Mouse (Mus musculus) kidney, embryonic 14.5 days (tissue): ENCODE measurements around the gene Usp21. TPM values are rescaled to one million over a fixed set of nuclear protein-coding genes. Genes with fewer than 3 reads are reported as not detected.

ENCODE experiments used
- ATAC-seq: fragments of 200-750 bp; cut with Nextera tagmentation; 2 replicates; pipeline ENCODE4 v1.8.0; 2017; ENCODE audit warnings: moderate number of reproducible peaks, mild to moderate bottlenecking, moderate TSS enrichment, moderate library complexity; ENCODE audit not compliant: low FRiP score, low TSS enrichment
- H3K27ac ChIP-seq: fragments of 300-500 bp; sonication (generic); 2 replicates; pipeline ENCODE4 v1.5.1; 2014; ENCODE audit warnings: low read depth, mild to moderate bottlenecking, low read length, moderate library complexity, mixed read lengths
- H3K27me3 ChIP-seq: fragments of 300-500 bp; sonication (generic); 2 replicates; pipeline ENCODE4 v1.6.1; 2014; ENCODE audit warnings: mild to moderate bottlenecking, low read length; ENCODE audit not compliant: control insufficient read depth, insufficient read depth
- H3K36me3 ChIP-seq: fragments of 300-500 bp; sonication (generic); 2 replicates; pipeline ENCODE4 v1.6.1; 2014; ENCODE audit warnings: low read length, mixed read lengths; ENCODE audit not compliant: control insufficient read depth, insufficient read depth
- H3K4me1 ChIP-seq: fragments of 300-500 bp; sonication (generic); 2 replicates; pipeline ENCODE4 v1.6.1; 2014; ENCODE audit warnings: low read length, mixed read lengths; ENCODE audit not compliant: control insufficient read depth, insufficient read depth
- H3K4me2 ChIP-seq: fragments of 300-500 bp; sonication (generic); replicated peaks from 2 replicates; pipeline ENCODE4 v1.6.1; 2014; ENCODE audit warnings: low read depth, mild to moderate bottlenecking, low read length
- H3K4me3 ChIP-seq: fragments of 300-500 bp; sonication (generic); 2 replicates; pipeline ENCODE4 v1.5.1; 2014; ENCODE audit warnings: mild to moderate bottlenecking, low read length
- H3K9ac ChIP-seq: fragments of 300-500 bp; sonication (generic); 2 replicates; pipeline ENCODE4 v1.6.1; 2014; ENCODE audit warnings: low read depth, mild to moderate bottlenecking, low read length, moderate library complexity
- H3K9me3 ChIP-seq: fragments of 300-500 bp; sonication (generic); 2 replicates; pipeline ENCODE4 v1.6.1; 2016; ENCODE audit warnings: low read length; ENCODE audit not compliant: control insufficient read depth
- WGBS: fragments of 180-500 bp; shearing (Covaris S2); extraction: QIAGEN DNeasy Blood & Tissue Kit; methylation state at CpG from one replicate; pipeline ENCODE4 v1.1.7; 2014; 5-methylcytosine and 5-hydroxymethylcytosine counted together
- polyA plus RNA-seq: library from polyadenylated mRNA; unstranded; fragments of >200 nt; fragmentation: Nextera tagmentation; extraction: Ambion mirVana; gene quantifications from 2 replicates; pipeline ENCODE4 v1.2.1, GENCODE M21; 2014

Gene Usp21
- polyA plus RNA-seq, 1 experiment from 2014 or later = 87.9 TPM

DNA sequence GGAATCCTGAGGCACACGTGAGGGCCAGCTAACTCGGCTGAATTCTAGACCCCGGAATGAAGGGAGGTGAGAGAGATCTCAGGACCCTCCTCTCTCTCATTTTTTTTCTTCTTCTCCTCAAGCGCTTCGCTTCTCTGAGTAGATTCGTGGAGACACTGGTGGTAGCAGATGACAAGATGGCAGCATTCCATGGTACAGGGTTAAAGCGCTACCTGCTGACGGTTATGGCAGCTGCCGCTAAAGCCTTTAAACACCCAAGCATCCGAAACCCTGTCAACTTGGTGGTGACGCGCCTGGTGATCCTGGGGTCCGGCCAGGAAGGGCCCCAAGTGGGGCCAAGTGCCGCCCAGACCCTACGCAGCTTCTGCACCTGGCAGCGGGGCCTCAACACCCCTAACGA, 35.4 kb downstream of the Usp21 start:
- Histone ChIP-seq H3K4me1 (peaks cover 33% of the 10 kb centered on the region), H3K27me3 (no peaks in the 10 kb centered on the region), H3K4me3 (peak overlapping the region; percentile 41; the same call in 1 of the 2 replicates), H3K27ac (peak overlapping the region; percentile 89; the same call in 1 of the 2 replicates), H3K36me3 (peaks cover 6% of the 10 kb centered on the region), H3K9me3 (no peaks in the 10 kb centered on the region), H3K9ac (no peak overlapping the region), H3K4me2 (peak overlapping the region; percentile 66)
- WGBS = 50% methylated on average over 17 of the region's 17 CpGs
- no peak for ATAC-seq

DNA sequence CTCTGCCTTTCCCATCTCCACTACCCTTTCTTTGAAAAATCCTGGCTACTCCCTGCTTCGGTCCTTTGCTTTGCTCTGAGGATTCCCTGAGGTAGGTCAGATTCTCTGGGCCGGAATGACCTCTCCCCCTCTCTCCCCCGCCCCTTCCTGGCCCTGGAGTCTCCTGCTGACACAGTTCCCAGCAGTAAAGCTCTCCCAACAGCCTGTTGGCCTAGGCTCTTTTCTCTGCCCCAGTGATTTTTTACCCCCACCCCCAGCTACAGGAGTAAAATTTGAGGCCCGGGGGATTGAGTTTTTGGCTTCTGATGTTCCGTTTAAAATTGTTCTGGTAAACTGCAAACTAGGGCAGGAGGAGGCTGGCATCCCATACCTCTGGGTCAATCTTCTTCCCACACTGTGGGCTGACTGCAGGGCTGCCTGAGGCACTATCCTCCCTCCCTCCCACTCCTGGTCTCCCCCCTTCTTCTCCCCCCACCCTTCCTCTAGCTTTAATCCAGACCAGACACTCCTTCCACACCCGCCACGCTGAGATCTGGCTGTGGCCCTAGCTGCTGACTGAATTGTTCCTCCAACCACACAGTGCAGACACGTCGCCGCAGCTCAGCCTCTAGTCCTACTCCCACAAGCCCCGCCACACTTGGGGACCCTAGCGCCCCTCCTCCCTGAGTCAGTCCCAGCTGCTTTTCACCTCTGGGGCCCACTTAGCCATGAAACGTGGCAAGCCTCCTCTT, 36.0 kb downstream of the Usp21 start:
- ATAC-seq = peak; percentile 29; the same call in 1 of the 2 replicates
- 2% methylated on average over 13 of the region's 13 CpGs for WGBS
- Histone ChIP-seq H3K4me3 (peak overlapping the region; percentile 41), H3K4me1 (peaks cover 33% of the 10 kb centered on the region), H3K27ac (peak overlapping the region; percentile 89), H3K36me3 (peaks cover 6% of the 10 kb centered on the region), H3K9ac (peak overlapping the region; percentile 54; the same call in 1 of the 2 replicates), H3K4me2 (peak overlapping the region; percentile 66), H3K9me3 (no peaks in the 10 kb centered on the region), H3K27me3 (no peaks in the 10 kb centered on the region)

DNA sequence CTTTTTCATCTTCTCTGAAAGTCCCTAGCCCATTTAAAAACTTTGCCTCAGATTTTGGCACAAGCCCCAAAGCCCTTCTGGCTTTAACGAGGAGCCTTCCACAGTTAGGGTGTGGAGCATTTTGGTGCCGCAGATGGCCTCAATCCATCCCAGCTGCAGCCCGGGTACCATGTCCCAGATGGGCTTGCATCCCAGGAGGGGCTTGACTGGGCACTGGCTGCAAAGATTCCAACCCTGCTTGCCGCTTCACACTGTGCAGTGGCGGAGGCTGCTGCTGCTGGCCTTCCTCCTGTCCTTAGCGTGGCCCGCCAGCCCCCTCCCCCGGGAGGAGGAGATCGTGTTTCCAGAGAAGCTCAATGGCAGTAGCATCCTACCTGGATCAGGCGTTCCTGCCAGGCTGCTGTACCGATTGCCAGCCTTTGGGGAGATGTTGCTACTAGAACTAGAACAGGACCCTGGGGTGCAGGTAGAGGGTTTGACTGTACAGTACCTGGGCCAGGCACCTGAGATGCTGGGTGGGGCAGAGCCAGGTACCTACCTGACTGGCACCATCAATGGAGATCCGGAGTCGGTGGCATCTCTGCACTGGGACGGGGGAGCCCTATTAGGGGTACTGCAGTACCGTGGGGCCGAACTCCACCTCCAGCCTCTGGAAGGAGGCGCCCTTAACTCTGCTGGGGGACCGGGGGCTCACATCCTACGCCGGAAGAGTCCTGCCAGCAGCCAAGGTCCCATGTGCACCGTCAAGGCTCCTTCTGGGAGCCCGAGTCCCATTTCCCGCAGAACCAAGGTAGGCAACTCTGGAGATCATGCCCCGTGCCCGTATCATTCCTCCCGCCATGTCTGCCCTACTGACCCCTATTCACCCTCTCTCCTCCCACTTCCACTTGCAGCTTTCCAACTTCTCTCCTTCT, 36.9 kb downstream of the Usp21 start, which contains the start of gene Ndufs2:
Gene Ndufs2 (minus strand): TSS at position 709 of the 914 bp plus-strand sequence.
- ATAC-seq = 0 out of 2 replicates have a peak, but pooled peaks have one; percentile 5
- Histone ChIP-seq H3K4me1 (peaks cover 35% of the 10 kb centered on the region), H3K4me3 (peak within 1 kb of the TSS; percentile 41), H3K4me2 (peak within 1 kb of the TSS; percentile 66), H3K27me3 (no peaks in the 10 kb centered on the region), H3K27ac (peak within 1 kb of the TSS; percentile 89), H3K36me3 (peaks cover 6% of the 10 kb centered on the region), H3K9ac (peak within 1 kb of the TSS; percentile 54), H3K9me3 (no peaks in the 10 kb centered on the region)
- 7% methylated on average over 26 of the region's 26 CpGs for WGBS

GRCm38 (mm10) chr1:171249913-171250600, 37.7 kb downstream of the Usp21 start, which contains the start of gene Adamts4:
TSS of gene Adamts4 (plus strand) at chr1:171250421.
- H3K4me2 ChIP-seq = peak within 1 kb of the TSS; percentile 66

DNA sequence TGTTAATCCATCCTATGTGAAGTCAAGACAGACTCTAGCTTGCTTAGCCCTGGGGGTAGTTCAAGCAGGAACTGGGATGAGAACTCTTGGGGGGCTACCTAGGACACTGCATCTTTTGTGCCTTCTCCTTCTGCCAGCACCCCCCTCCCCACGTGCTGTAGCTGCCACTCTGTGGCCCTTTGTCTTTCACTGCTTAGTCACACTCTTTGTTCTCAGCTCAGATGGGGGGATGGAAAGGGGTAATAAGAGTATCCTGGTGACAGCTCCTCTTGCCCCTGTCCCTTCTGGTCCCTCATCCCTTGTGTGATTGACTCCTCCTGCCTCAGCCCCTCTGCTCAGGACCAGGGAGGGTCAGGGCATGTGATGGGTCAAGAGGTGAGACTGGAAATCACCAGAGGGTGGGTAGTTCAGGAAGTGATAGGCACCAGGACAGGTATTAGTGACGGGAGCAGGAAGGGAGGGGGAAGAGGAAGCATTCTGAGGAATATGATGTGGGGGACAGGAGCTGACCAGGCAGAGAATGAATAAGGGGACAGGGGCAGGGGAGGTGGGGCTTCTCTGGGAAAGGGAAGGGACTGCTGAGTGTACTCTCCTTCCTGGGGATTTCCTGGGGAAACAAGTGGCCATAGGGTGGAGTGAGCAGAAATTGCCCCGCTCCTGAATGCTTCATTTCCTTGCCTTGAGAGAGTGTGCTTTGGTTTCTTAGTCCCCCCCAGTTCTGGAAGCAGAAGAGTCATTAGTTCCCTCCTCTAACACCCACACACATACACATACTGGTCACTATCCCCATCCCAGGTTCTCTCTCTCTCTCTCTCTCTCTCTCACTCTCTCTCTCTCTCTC, 39.2 kb downstream of the Usp21 start:
- no peaks in the 10 kb centered on the region for H3K27me3 ChIP-seq
- no peak overlapping the region for H3K4me3 ChIP-seq
- H3K9ac ChIP-seq = no peak overlapping the region
- WGBS = 19% methylated on average over 3 of the region's 3 CpGs
- peaks cover 14% of the 10 kb centered on the region for H3K36me3 ChIP-seq
- H3K27ac ChIP-seq = peak overlapping the region; percentile 60
- no peaks in the 10 kb centered on the region for H3K9me3 ChIP-seq
- ATAC-seq = no peak
- peaks cover 38% of the 10 kb centered on the region for H3K4me1 ChIP-seq
- peak overlapping the region; percentile 45; the same call in 1 of the 2 replicates for H3K4me2 ChIP-seq

More at GRCm38 (mm10) chr1:171249913-171250600, 37.7 kb downstream of the Usp21 start, which contains the start of gene Adamts4:
- peak within 1 kb of the TSS; percentile 54 for H3K9ac ChIP-seq
- H3K4me3 ChIP-seq = peak within 1 kb of the TSS; percentile 41
- H3K9me3 ChIP-seq = no peaks in the 10 kb centered on the region
- H3K27me3 ChIP-seq = no peaks in the 10 kb centered on the region
- peaks cover 38% of the 10 kb centered on the region for H3K4me1 ChIP-seq
- WGBS = 13% methylated on average over 4 of the region's 5 CpGs
- peaks cover 8% of the 10 kb centered on the region for H3K36me3 ChIP-seq
- no peak for ATAC-seq
- peak within 1 kb of the TSS; percentile 89 for H3K27ac ChIP-seq

DNA sequence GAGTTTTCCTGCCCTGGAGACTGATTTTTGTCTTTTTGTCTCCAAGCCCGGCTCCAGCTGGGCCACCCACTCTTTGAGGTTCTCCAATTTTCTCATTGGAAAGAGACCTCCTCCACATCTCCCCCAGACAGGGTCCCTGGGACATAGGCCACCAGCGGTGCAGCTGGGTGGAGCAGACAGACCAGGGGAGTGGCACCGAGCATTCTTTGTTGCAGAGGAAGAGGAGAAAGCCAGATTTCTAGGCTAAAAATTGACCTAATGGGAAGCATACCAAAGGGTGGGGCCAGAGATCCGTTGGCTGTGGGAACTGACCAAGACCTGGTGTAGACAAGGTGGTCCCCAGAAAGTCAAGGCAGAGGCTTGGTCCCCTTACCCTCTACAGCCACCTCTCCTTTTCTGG, 39.9 kb downstream of the Usp21 start:
- ATAC-seq = no peak
- peak overlapping the region; percentile 45 for H3K4me2 ChIP-seq
- H3K9ac ChIP-seq = peak overlapping the region; percentile 1; the same call in 1 of the 2 replicates
- WGBS = 27% methylated on average over 4 of the region's 4 CpGs
- H3K36me3 ChIP-seq = peaks cover 21% of the 10 kb centered on the region
- H3K9me3 ChIP-seq = no peaks in the 10 kb centered on the region
- H3K27ac ChIP-seq = peak overlapping the region; percentile 60
- peaks cover 38% of the 10 kb centered on the region for H3K4me1 ChIP-seq
- H3K27me3 ChIP-seq = no peaks in the 10 kb centered on the region
- no peak overlapping the region for H3K4me3 ChIP-seq

GRCm38 (mm10) chr1:171247453-171247841, 40.3 kb downstream of the Usp21 start:
- Histone ChIP-seq H3K27me3 (no peaks in the 10 kb centered on the region), H3K9me3 (no peaks in the 10 kb centered on the region), H3K36me3 (peaks cover 25% of the 10 kb centered on the region), H3K4me3 (peak overlapping the region; percentile 88), H3K9ac (peak overlapping the region; percentile 1), H3K27ac (peak overlapping the region; percentile 60), H3K4me1 (peaks cover 34% of the 10 kb centered on the region), H3K4me2 (peak overlapping the region; percentile 45)
- peak; percentile 0; the same call in 1 of the 2 replicates for ATAC-seq
- WGBS = 9% methylated on average over 13 of the region's 13 CpGs
